Mouse (Mus musculus) hindbrain, postnatal 0 days (tissue): ENCODE measurements at regions not wholly inside any gene's neighbourhood (a gene's known extent, or its start where the extent isn't known, plus 50 kb on each side); places are given as distances from the start of the nearest gene placed in this dataset.
"Not testable (repeated sequence)": the region's sequence is repeated elsewhere in the genome, so short reads cannot be mapped to it uniquely, and the experiment has no call there.

Experiments
- ATAC-seq: fragments of 200-750 bp; cut with Nextera tagmentation; 2 replicates; pipeline ENCODE4 v1.8.0; 2017; ENCODE audit warnings: mild to moderate bottlenecking, moderate TSS enrichment, moderate library complexity
- DNase-seq: peaks from one replicate; pipeline ENCODE4 v3.0.0-alpha.2; 2015; ENCODE audit warnings: low spot score
- H3K27ac ChIP-seq: fragments of 300-500 bp; sonication (generic); 2 replicates; pipeline ENCODE4 v1.5.1; 2014; ENCODE audit warnings: mild to moderate bottlenecking
- H3K27me3 ChIP-seq: fragments of 300-500 bp; sonication (generic); 2 replicates; pipeline ENCODE4 v1.6.1; 2014; ENCODE audit warnings: low read length, mixed read lengths; ENCODE audit not compliant: insufficient read depth
- H3K36me3 ChIP-seq: fragments of 300-500 bp; sonication (generic); 2 replicates; pipeline ENCODE4 v1.6.1; 2014; ENCODE audit warnings: low read length, mixed read lengths; ENCODE audit not compliant: insufficient read depth
- H3K4me1 ChIP-seq: fragments of 300-500 bp; sonication (generic); 2 replicates; pipeline ENCODE4 v1.6.1; 2014; ENCODE audit warnings: antibody characterized with exemption, low read length, mixed read lengths; ENCODE audit not compliant: insufficient read depth
- H3K4me2 ChIP-seq: fragments of 300-500 bp; sonication (generic); 2 replicates; pipeline ENCODE4 v1.6.1; 2014; ENCODE audit warnings: low read depth, mild to moderate bottlenecking, low read length, moderate library complexity, mixed read lengths
- H3K4me3 ChIP-seq: fragments of 300-500 bp; sonication (generic); 2 replicates; pipeline ENCODE4 v1.5.1; 2014; ENCODE audit warnings: low read length
- H3K9ac ChIP-seq: fragments of 300-500 bp; sonication (generic); replicated peaks from 2 replicates; pipeline ENCODE4 v1.6.1; 2014; ENCODE audit warnings: mild to moderate bottlenecking, low read length, moderate library complexity, mixed read lengths
- H3K9me3 ChIP-seq: fragments of 300-500 bp; sonication (generic); 2 replicates; pipeline ENCODE4 v1.6.1; 2016; ENCODE audit warnings: low read length, mixed read lengths
- CTCF ChIP-seq: IDR thresholded peaks from 2 replicates; pipeline ENCODE4 v1.5.1; 2016; ENCODE audit warnings: antibody characterized with exemption, control low read depth, low read depth
- WGBS: fragments of 180-500 bp; shearing (Covaris S2); extraction: QIAGEN DNeasy Blood & Tissue Kit; methylation state at CpG from one replicate; pipeline ENCODE4 v1.1.7; 2014; 5-methylcytosine and 5-hydroxymethylcytosine counted together

GRCm38 (mm10) chr2:98112023-98112422, 550.0 kb upstream of the Gm10801 start:
- no peak overlapping the region for H3K4me3 ChIP-seq
- no peaks in the 10 kb centered on the region for H3K36me3 ChIP-seq
- TF ChIP-seq CTCF, result no peak
- no peak overlapping the region for H3K4me2 ChIP-seq
- no peak for DNase-seq
- no peak overlapping the region for H3K9ac ChIP-seq
- H3K27me3 ChIP-seq, result no peaks in the 10 kb centered on the region
- H3K27ac ChIP-seq, result no peak overlapping the region
- H3K4me1 ChIP-seq, result no peaks in the 10 kb centered on the region
- 94% methylated on average over 2 of the region's 2 CpGs for WGBS
- no peak for ATAC-seq
- no peaks in the 10 kb centered on the region for H3K9me3 ChIP-seq

- Histone ChIP-seq H3K27me3 (no peaks in the 10 kb centered on the region), H3K9ac (no peak overlapping the region), H3K27ac (no peak overlapping the region), H3K4me2 (no peak overlapping the region), H3K4me3 (no peak overlapping the region), H3K4me1 (no peaks in the 10 kb centered on the region), H3K36me3 (no peaks in the 10 kb centered on the region), H3K9me3 (no peaks in the 10 kb centered on the region)
- ATAC-seq (no peak), DNase-seq (no peak)
- no peak for TF ChIP-seq CTCF
- WGBS, result 66% methylated on average over 2 of the region's 2 CpGs
Measured at GRCm38 (mm10) chr2:98123441-98123840, 538.6 kb upstream of the Gm10801 start.

- Histone ChIP-seq H3K27me3 (no peaks in the 10 kb centered on the region), H3K9ac (no peak overlapping the region), H3K4me2 (no peak overlapping the region), H3K27ac (no peak overlapping the region), H3K9me3 (no peaks in the 10 kb centered on the region), H3K36me3 (no peaks in the 10 kb centered on the region), H3K4me1 (no peaks in the 10 kb centered on the region), H3K4me3 (no peak overlapping the region)
- DNase-seq (peak; percentile 50), ATAC-seq (peak; percentile 76)
- 62% methylated on average over 2 of the region's 2 CpGs for WGBS
- TF ChIP-seq CTCF, result no peak
Measured at GRCm38 (mm10) chr2:98124646-98125045, 537.4 kb upstream of the Gm10801 start.

- not testable (repeated sequence) for H3K4me2 ChIP-seq, H3K4me3 ChIP-seq, H3K27ac ChIP-seq, H3K9ac ChIP-seq, ATAC-seq, DNase-seq, H3K27me3 ChIP-seq, H3K9me3 ChIP-seq, H3K36me3 ChIP-seq, H3K4me1 ChIP-seq
- 88% methylated on average over 8 of the region's 8 CpGs for WGBS
Measured at GRCm38 (mm10) chr2:98140461-98140860, 521.6 kb upstream of the Gm10801 start.

GRCm38 (mm10) chr2:98143711-98144110, 518.3 kb upstream of the Gm10801 start:
- ATAC-seq, result no peak
- no peak overlapping the region for H3K4me2 ChIP-seq
- peak; percentile 14; the same call in 1 of the 2 replicates for TF ChIP-seq CTCF

More at GRCm38 (mm10) chr2:98143711-98144110, 518.3 kb upstream of the Gm10801 start:
- H3K4me3 ChIP-seq, result no peak overlapping the region
- DNase-seq, result no peak
- H3K9me3 ChIP-seq, result no peaks in the 10 kb centered on the region
- H3K27ac ChIP-seq, result no peak overlapping the region
- no peaks in the 10 kb centered on the region for H3K4me1 ChIP-seq
- no peaks in the 10 kb centered on the region for H3K27me3 ChIP-seq
- no peak overlapping the region for H3K9ac ChIP-seq
- no peaks in the 10 kb centered on the region for H3K36me3 ChIP-seq
